Mouse (Mus musculus) cerebellum, postnatal 10 days (tissue): ENCODE data around the gene Zkscan6.
A peak's percentile ranks its signal among the peaks of the same experiment; 100 is the strongest.

ENCODE experiments used
- DNase-seq, 2 experiments: peaks; one replicate each; pipeline ENCODE4 v3.0.0; 2021; ENCODE audit warnings: mixed read lengths in 2 of 2

Gene Zkscan6

GRCm38 (mm10) chr11:65806909-65807504 is at the start of gene Zkscan6:
Gene Zkscan6 (plus strand): TSS chr11:65807175.
- peak; percentile 93 to 95 for DNase-seq

GRCm38 (mm10) chr11:65759350-65759749 is 47.6 kb upstream of the Zkscan6 start:
- DNase-seq, result no peak

GRCm38 (mm10) chr11:65760912-65761311 is 46.1 kb upstream of the Zkscan6 start:
- no peak for DNase-seq

- no peak for DNase-seq
Measured at GRCm38 (mm10) chr11:65768445-65768844, 38.5 kb upstream of the Zkscan6 start.

GRCm38 (mm10) chr11:65769990-65770389 is 37.0 kb upstream of the Zkscan6 start:
- DNase-seq, result no peak

- no peak for DNase-seq
Measured at GRCm38 (mm10) chr11:65771546-65771945, 35.4 kb upstream of the Zkscan6 start.

- DNase-seq, result no peak
Measured at GRCm38 (mm10) chr11:65773535-65773934, 33.4 kb upstream of the Zkscan6 start.

GRCm38 (mm10) chr11:65773946-65774656 is 32.9 kb upstream of the Zkscan6 start:
- DNase-seq, result no peak

- no peak for DNase-seq
Measured at GRCm38 (mm10) chr11:65776906-65777611, 29.9 kb upstream of the Zkscan6 start.

- DNase-seq, result no peak
Measured at GRCm38 (mm10) chr11:65777810-65778209, 29.2 kb upstream of the Zkscan6 start.

- DNase-seq, result no peak
Measured at GRCm38 (mm10) chr11:65779066-65779465, 27.9 kb upstream of the Zkscan6 start.

- DNase-seq, result no peak
Measured at GRCm38 (mm10) chr11:65779578-65779977, 27.4 kb upstream of the Zkscan6 start.

GRCm38 (mm10) chr11:65781596-65781995 is 25.4 kb upstream of the Zkscan6 start:
- no peak for DNase-seq

GRCm38 (mm10) chr11:65786160-65786559 is 20.8 kb upstream of the Zkscan6 start:
- DNase-seq, result no peak

GRCm38 (mm10) chr11:65787421-65788151 is 19.4 kb upstream of the Zkscan6 start:
- no peak for DNase-seq

- peak; percentile 96 to 98 for DNase-seq
Measured at GRCm38 (mm10) chr11:65788154-65788553, 18.8 kb upstream of the Zkscan6 start, which contains the start of gene Map2k4. Gene Map2k4 (minus strand): TSS chr11:65788297.

GRCm38 (mm10) chr11:65794428-65795219 is 12.4 kb upstream of the Zkscan6 start:
- no peak for DNase-seq

GRCm38 (mm10) chr11:65795896-65796295 is 11.1 kb upstream of the Zkscan6 start:
- DNase-seq, result no peak

GRCm38 (mm10) chr11:65801899-65802298 is 5.1 kb upstream of the Zkscan6 start:
- peak; percentile 89 to 90 for DNase-seq

GRCm38 (mm10) chr11:65806321-65806904 is 562 bp upstream of the Zkscan6 start:
- DNase-seq, result no peak

GRCm38 (mm10) chr11:65807601-65808000 is 626 bp downstream of the Zkscan6 start:
- no peak for DNase-seq

- DNase-seq, result no peak
Measured at GRCm38 (mm10) chr11:65812088-65812487, 5.1 kb downstream of the Zkscan6 start.
